Mouse (Mus musculus) cerebellum, adult 2 months (tissue): ENCODE measurements at regions not wholly inside any gene's neighbourhood (a gene's known extent, or its start where the extent isn't known, plus 50 kb on each side); places are given as distances from the start of the nearest gene placed in this dataset.

Experiments used
- CTCF ChIP-seq: fragments of 200-500 bp; IDR thresholded peaks from 2 replicates; pipeline ENCODE4 v1.5.1; 2011; ENCODE audit warnings: low read depth, mild to moderate bottlenecking, control low read depth, low read length, moderate library complexity, borderline replicate concordance; ENCODE audit not compliant: insufficient read depth
- POLR2A ChIP-seq: fragments of 200-500 bp; IDR thresholded peaks from 2 replicates; pipeline ENCODE4 v1.6.1; 2011; ENCODE audit warnings: low read length, control low read depth, borderline replicate concordance; ENCODE audit not compliant: insufficient read depth

GRCm38 (mm10) chr13:63998647-63999046 lies 90.4 kb downstream of the Hsd17b3 start:
- TF ChIP-seq POLR2A (no peak), CTCF (no peak)
